Mouse (Mus musculus): ENCODE data around the gene Cenpb. TPM values are rescaled to one million over a fixed set of nuclear protein-coding genes. Genes with fewer than 3 reads are reported as not detected.

The Cenpb gene
- total and polyA plus RNA-seq, 2 experiments = 27.5 to 35.2 TPM

DNA sequence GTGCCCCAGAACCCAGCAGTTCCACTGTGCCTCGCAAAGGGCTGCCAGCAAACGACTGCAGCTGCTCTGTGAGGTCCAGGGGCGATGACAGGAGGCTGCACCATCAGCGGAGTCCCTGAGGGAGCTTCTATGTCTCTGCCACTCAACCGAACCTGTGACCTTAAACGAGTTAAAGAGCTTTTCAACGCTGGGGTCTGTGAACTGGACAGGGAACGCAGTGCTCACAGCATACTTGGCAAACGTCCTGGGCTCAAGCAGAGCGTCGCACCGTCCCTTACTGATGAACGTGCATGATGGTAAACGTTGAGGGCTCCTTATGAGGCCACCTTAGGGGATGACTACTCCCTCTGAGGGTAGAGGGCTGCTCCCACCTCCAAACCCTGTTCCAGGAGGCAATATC lies 6.5 kb upstream of the Cenpb start:
- Histone ChIP-seq H3K27me3 (ENCODE audit: control insufficient read depth, insufficient read depth, low read length) (no peaks in the 10 kb centered on the region), H3K4me1 (ENCODE audit: control insufficient read depth, insufficient read depth, low read length) (peaks cover 5% of the 10 kb centered on the region), H3K9ac (ENCODE audit: low read depth, low read length) (peak overlapping the region; percentile 52), H3K79me2 (ENCODE audit: control insufficient read depth, insufficient read depth, low read length) (no peaks in the 10 kb centered on the region), H3K36me3 (ENCODE audit: control insufficient read depth, insufficient read depth, low read length) (no peaks in the 10 kb centered on the region), H3K27ac (replicated peaks; ENCODE audit: insufficient read depth, low read depth, low read length) (no peak overlapping the region), H3K4me3 (ENCODE audit: insufficient read depth, low read depth, low read length) (peak overlapping the region; percentile 89)
- no peak for TF ChIP-seq POLR2A (IDR thresholded peaks at IDR 0.05; ENCODE audit: extremely low read depth, insufficient read depth, low read length)
- no peak for TF ChIP-seq CTCF (IDR thresholded peaks at IDR 0.05; ENCODE audit: low read depth, low read length)
- whole genome bisulfite sequencing = 12% methylated on average over 14 of the region's 14 CpGs
- DNase-seq (ENCODE audit: extremely low read depth, low read depth, low spot score) = no peak

DNA sequence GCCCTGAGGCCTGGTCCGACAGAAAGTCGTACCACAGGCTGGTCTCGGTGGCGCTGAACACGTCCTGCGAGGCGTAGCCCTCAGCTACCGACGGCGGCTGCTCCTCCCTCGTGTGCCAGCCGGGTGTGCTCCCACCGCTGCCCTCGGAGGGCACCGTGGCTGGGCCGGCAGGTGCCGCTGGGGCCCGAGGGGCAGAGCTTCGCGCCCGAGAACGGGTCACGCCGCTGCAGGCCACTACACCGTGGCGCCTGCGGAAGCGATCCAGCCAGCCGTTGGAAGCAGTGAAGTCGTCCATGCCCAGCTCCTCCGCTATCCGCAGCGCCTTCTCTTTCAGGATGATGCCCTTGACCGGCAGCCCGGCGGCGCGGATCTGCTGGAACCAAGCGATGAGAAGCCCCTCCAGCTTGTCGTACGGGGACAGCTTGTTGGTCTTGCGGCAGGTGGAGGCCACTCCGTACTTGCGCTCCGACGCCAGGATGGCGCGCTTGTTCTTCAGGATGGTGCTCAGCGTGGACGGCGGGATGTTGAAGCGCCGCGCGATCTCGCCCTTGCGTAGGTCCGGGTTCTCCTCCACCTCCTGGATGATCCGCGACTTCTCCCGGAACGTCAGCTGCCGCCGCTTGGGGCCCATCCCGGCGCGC lies 501 bp downstream of the Cenpb start:
- H3K79me2 ChIP-seq (ENCODE audit: control insufficient read depth, insufficient read depth, low read length) = peaks cover 18% of the 10 kb centered on the region
- DNase-seq (ENCODE audit: extremely low read depth, low read depth, low spot score) = peak; percentile 36
- H3K4me3 ChIP-seq (ENCODE audit: insufficient read depth, low read depth, low read length) = peak overlapping the region; percentile 72
- H3K27ac ChIP-seq (replicated peaks; ENCODE audit: insufficient read depth, low read depth, low read length) = peak overlapping the region; percentile 30
- peaks cover 24% of the 10 kb centered on the region for H3K4me1 ChIP-seq (ENCODE audit: control insufficient read depth, insufficient read depth, low read length)
- H3K27me3 ChIP-seq (ENCODE audit: control insufficient read depth, insufficient read depth, low read length) = no peaks in the 10 kb centered on the region
- TF ChIP-seq CTCF (IDR thresholded peaks at IDR 0.05; ENCODE audit: low read depth, low read length) (no peak), POLR2A (IDR thresholded peaks at IDR 0.05; ENCODE audit: extremely low read depth, insufficient read depth, low read length) (no peak)
- no peaks in the 10 kb centered on the region for H3K36me3 ChIP-seq (ENCODE audit: control insufficient read depth, insufficient read depth, low read length)
- peak overlapping the region; percentile 80 for H3K9ac ChIP-seq (ENCODE audit: low read depth, low read length)
- under 1% methylated on average over 65 of the region's 67 CpGs for WGBS

DNA sequence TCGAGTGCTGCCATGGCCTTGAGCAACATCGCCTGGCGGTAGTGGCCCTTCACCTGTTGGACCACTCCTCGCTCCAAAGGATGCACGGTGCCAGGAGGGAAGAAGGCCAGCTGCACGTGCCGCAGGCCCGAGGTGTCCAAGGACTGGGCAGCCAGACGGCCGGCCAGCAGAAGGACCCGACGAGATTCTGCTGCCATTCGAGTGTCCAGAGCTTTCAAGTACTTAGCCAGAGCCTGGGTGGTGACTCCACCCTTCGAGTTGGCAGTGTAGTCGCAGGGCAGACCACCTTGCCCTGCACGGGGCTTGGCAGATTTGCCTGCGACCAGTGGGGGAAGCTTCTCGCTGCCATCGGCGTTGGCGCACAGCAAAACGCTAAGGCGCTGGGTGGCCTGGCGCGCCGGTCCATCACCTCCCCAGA lies 1.0 kb downstream of the Cenpb start:
- Histone ChIP-seq H3K9ac (ENCODE audit: low read depth, low read length) (peak overlapping the region; percentile 80), H3K27me3 (ENCODE audit: control insufficient read depth, insufficient read depth, low read length) (no peaks in the 10 kb centered on the region), H3K4me3 (ENCODE audit: insufficient read depth, low read depth, low read length) (peak overlapping the region; percentile 72), H3K36me3 (ENCODE audit: control insufficient read depth, insufficient read depth, low read length) (no peaks in the 10 kb centered on the region), H3K79me2 (ENCODE audit: control insufficient read depth, insufficient read depth, low read length) (peaks cover 18% of the 10 kb centered on the region), H3K4me1 (ENCODE audit: control insufficient read depth, insufficient read depth, low read length) (peaks cover 24% of the 10 kb centered on the region), H3K27ac (replicated peaks; ENCODE audit: insufficient read depth, low read depth, low read length) (peak overlapping the region; percentile 30; the same call in 1 of the 2 replicates)
- 16% methylated on average over 26 of the region's 26 CpGs for WGBS
- TF ChIP-seq CTCF (IDR thresholded peaks at IDR 0.05; ENCODE audit: low read depth, low read length) (no peak), POLR2A (IDR thresholded peaks at IDR 0.05; ENCODE audit: extremely low read depth, insufficient read depth, low read length) (no peak)
- DNase-seq (ENCODE audit: extremely low read depth, low read depth, low spot score) = peak; percentile 42

DNA sequence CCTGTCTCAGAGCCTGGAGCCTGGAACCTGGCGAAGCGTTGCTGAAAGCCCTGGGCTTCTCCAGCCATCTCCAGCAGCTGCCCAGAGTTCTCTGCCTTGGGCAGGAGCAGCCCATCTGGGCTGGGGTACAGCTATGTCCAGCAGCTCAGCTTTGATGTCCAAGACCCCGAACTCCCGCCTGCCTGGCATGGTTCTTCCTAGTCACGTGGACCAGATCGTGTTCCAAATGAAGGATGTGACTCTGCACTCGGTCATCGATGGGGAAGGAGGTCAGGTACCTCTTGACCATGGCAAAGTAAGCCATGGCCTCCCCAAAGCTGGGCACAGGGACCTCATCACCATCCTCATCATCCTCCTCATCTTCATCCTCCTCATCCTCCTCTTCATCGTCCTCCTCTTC lies 1.9 kb downstream of the Cenpb start:
- Histone ChIP-seq H3K4me1 (ENCODE audit: control insufficient read depth, insufficient read depth, low read length) (peaks cover 24% of the 10 kb centered on the region), H3K4me3 (ENCODE audit: insufficient read depth, low read depth, low read length) (no peak overlapping the region), H3K27ac (replicated peaks; ENCODE audit: insufficient read depth, low read depth, low read length) (no peak overlapping the region), H3K27me3 (ENCODE audit: control insufficient read depth, insufficient read depth, low read length) (no peaks in the 10 kb centered on the region), H3K36me3 (ENCODE audit: control insufficient read depth, insufficient read depth, low read length) (no peaks in the 10 kb centered on the region), H3K9ac (ENCODE audit: low read depth, low read length) (no peak overlapping the region), H3K79me2 (ENCODE audit: control insufficient read depth, insufficient read depth, low read length) (peaks cover 18% of the 10 kb centered on the region)
- WGBS = 71% methylated on average over 9 of the region's 9 CpGs
- TF ChIP-seq POLR2A (IDR thresholded peaks at IDR 0.05; ENCODE audit: extremely low read depth, insufficient read depth, low read length) = no peak
- TF ChIP-seq CTCF (IDR thresholded peaks at IDR 0.05; ENCODE audit: low read depth, low read length) = no peak
- DNase-seq (ENCODE audit: extremely low read depth, low read depth, low spot score) = no peak

DNA sequence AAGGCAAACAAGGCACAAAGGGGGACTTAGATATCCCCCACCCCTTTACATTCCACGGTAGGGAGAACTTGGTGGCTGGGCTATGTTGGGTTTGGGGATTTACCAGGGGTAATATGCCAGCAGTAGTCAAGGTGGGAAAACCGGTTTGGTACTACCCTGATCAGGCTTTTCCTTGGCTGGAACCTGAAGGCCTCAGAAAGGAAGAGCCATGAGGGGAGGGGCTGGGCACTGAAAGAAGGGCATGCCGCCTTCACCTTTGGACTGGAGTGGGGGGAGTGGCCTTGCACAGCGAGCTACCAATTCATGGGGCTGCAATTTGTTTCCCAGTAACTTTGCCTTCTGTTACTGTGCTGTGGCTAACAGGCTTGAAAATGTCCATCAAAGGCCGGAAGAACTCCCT lies 3.4 kb downstream of the Cenpb start:
- Histone ChIP-seq H3K4me3 (ENCODE audit: insufficient read depth, low read depth, low read length) (no peak overlapping the region), H3K79me2 (ENCODE audit: control insufficient read depth, insufficient read depth, low read length) (peaks cover 18% of the 10 kb centered on the region), H3K4me1 (ENCODE audit: control insufficient read depth, insufficient read depth, low read length) (peaks cover 24% of the 10 kb centered on the region), H3K27me3 (ENCODE audit: control insufficient read depth, insufficient read depth, low read length) (no peaks in the 10 kb centered on the region), H3K36me3 (ENCODE audit: control insufficient read depth, insufficient read depth, low read length) (no peaks in the 10 kb centered on the region), H3K9ac (ENCODE audit: low read depth, low read length) (peak overlapping the region; percentile 62), H3K27ac (replicated peaks; ENCODE audit: insufficient read depth, low read depth, low read length) (peak overlapping the region; percentile 80)
- TF ChIP-seq CTCF (IDR thresholded peaks at IDR 0.05; ENCODE audit: low read depth, low read length) (no peak), POLR2A (IDR thresholded peaks at IDR 0.05; ENCODE audit: extremely low read depth, insufficient read depth, low read length) (0 out of 2 replicates have a peak, but pooled peaks have one; percentile 22)
- 24% methylated on average over 5 of the region's 5 CpGs for WGBS
- peak; percentile 83 for DNase-seq (ENCODE audit: extremely low read depth, low read depth, low spot score)

DNA sequence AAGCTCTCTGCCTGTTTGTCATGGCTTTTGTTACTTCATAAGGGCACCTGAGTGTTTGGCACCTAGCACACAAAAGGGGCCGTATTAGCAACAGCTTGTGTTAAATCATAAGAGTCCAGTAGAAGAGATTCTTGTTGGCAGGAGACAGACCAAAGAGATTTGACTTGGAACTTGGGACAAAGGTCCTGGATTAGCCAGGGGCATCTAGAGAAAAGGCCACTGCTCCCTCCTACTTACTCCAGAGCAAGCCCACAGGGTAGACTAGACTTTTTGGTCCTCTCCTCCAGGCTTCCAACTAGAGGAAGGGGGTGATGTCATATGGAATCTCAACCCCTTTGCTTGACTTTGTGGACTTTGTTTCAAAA lies 3.9 kb downstream of the Cenpb start:
- TF ChIP-seq CTCF (IDR thresholded peaks at IDR 0.05; ENCODE audit: low read depth, low read length) = no peak
- TF ChIP-seq POLR2A (IDR thresholded peaks at IDR 0.05; ENCODE audit: extremely low read depth, insufficient read depth, low read length) = no peak
- H3K27me3 ChIP-seq (ENCODE audit: control insufficient read depth, insufficient read depth, low read length) = no peaks in the 10 kb centered on the region
- no peak overlapping the region for H3K9ac ChIP-seq (ENCODE audit: low read depth, low read length)
- H3K4me3 ChIP-seq (ENCODE audit: insufficient read depth, low read depth, low read length) = no peak overlapping the region
- no peaks in the 10 kb centered on the region for H3K36me3 ChIP-seq (ENCODE audit: control insufficient read depth, insufficient read depth, low read length)
- H3K79me2 ChIP-seq (ENCODE audit: control insufficient read depth, insufficient read depth, low read length) = peaks cover 18% of the 10 kb centered on the region
- H3K27ac ChIP-seq (replicated peaks; ENCODE audit: insufficient read depth, low read depth, low read length) = peak overlapping the region; percentile 80
- WGBS = 53% methylated on average over 1 of the region's 1 CpGs
- DNase-seq (ENCODE audit: extremely low read depth, low read depth, low spot score) = peak; percentile 55
- H3K4me1 ChIP-seq (ENCODE audit: control insufficient read depth, insufficient read depth, low read length) = peaks cover 24% of the 10 kb centered on the region
